Mouse (Mus musculus): ENCODE data around the gene Recql5. TPM values are rescaled to one million over a fixed set of nuclear protein-coding genes. Genes with fewer than 3 reads are reported as not detected.

Recql5 gene
- polyA plus RNA-seq, 1 experiment from 2014 or later: 15.3 TPM

DNA sequence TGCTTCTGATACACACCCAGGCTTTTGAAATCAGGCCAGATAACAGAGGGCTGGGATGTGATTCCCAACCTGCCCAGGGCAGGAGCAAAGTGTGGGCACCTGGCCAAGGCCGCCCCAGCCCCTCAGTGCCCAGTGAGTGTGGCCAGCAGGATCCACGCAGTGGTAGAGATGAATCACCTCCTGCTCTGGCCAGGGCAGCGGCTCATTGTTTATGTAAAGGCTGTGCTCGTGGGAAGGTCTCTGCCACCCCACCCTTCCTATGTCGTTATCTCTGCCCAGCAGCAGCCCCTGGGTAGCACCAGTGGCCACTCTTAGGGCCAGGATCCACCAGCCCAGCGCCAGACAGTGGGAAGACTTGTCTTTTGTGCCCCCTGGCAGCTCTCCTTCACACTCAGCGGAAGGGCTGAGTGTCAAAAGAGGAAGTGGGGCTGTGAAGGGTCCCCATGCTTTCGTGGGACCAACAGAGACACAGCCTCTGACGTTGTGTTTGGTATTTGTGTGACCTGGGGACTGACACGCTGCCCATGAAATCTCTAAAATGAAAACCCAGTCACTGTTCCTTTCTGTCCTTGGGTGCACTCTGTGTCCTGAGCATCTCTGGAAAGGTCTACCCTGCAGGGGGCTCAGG is 31.8 kb upstream of the Recql5 start:
- ATAC-seq (ENCODE audit: low read depth): no peak
- Histone ChIP-seq H3K36me3 (ENCODE audit: control insufficient read depth, insufficient read depth, low read length) (peaks cover 62% of the 10 kb centered on the region), H3K4me1 (ENCODE audit: control insufficient read depth, insufficient read depth, low read length) (no peaks in the 10 kb centered on the region), H3K9ac (replicated peaks; ENCODE audit: low read depth, low read length) (no peak overlapping the region), H3K4me3 (ENCODE audit: low read depth, low read length) (no peak overlapping the region), H3K27ac (ENCODE audit: low read depth, low read length) (no peak overlapping the region), H3K9me3 (ENCODE audit: control insufficient read depth, low read length) (no peaks in the 10 kb centered on the region), H3K27me3 (ENCODE audit: control insufficient read depth, insufficient read depth, low read length) (no peaks in the 10 kb centered on the region), H3K4me2 (ENCODE audit: low read depth, low read length) (no peak overlapping the region)
- WGBS: 89% methylated on average over 10 of the region's 10 CpGs

DNA sequence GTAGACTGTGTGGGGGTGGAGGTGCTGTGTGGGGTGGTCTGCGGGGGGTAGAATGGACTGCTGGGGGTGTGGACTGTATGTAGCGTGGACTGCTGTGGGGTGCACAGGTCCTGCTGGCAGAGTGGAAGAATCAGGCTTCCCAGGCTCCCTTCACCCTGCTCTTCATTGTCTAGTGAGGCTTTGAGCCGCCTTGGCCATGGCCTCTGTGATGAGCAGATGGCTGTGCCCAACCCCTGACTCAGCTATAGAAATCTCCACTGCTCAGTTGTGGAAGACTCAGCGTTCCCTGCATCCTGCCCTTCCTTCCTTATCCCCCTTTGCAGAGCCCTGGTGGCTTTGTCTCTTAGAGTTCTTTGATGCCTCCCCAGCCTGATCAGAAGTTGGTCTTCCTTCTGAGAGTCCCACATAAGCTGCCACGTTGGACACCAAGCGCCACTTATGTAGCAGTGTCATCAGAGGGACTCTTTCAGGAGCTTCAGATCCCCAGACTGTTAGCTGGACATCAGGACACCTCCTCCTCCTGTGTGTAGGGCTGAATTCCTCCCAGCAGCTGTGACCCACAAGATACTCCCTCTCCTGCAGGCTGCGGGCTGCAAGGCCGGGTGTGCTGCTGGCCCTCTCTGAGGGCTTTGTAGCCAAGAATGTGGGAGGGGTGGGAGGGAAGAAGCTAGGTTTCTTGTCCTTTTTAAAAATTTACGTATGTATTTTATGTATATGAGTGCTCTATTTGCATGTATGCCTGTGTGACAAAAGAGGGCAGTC is 29.6 kb upstream of the Recql5 start:
- H3K27ac ChIP-seq (ENCODE audit: low read depth, low read length): no peak overlapping the region
- no peak overlapping the region for H3K4me3 ChIP-seq (ENCODE audit: low read depth, low read length)
- no peaks in the 10 kb centered on the region for H3K27me3 ChIP-seq (ENCODE audit: control insufficient read depth, insufficient read depth, low read length)
- no peak overlapping the region for H3K4me2 ChIP-seq (ENCODE audit: low read depth, low read length)
- no peak for ATAC-seq (ENCODE audit: low read depth)
- no peaks in the 10 kb centered on the region for H3K4me1 ChIP-seq (ENCODE audit: control insufficient read depth, insufficient read depth, low read length)
- peaks cover 64% of the 10 kb centered on the region for H3K36me3 ChIP-seq (ENCODE audit: control insufficient read depth, insufficient read depth, low read length)
- no peaks in the 10 kb centered on the region for H3K9me3 ChIP-seq (ENCODE audit: control insufficient read depth, low read length)
- 89% methylated on average over 8 of the region's 9 CpGs for WGBS
- H3K9ac ChIP-seq (replicated peaks; ENCODE audit: low read depth, low read length): no peak overlapping the region

DNA sequence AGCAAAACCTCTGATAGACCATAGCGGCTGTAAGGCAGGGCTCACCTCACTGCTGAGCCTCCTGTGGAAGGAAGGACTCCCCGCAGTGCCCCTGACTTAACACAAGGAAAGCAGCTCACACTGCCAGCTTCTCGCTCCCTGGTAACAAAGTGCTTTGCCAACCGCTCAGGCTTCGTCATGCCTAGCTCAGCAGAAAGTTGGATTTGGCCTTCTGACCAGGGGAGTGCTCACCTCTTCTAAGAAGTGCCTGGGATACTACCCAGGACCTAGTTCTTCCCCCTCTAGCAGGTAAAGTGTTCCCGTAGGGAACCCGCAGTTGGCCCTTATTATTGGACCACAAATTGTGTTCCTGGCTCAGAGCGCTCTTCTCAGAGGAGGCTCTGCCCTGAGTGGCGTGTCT is 25.7 kb upstream of the Recql5 start:
- Histone ChIP-seq H3K9ac (replicated peaks; ENCODE audit: low read depth, low read length) (no peak overlapping the region), H3K4me3 (ENCODE audit: low read depth, low read length) (no peak overlapping the region), H3K27ac (ENCODE audit: low read depth, low read length) (no peak overlapping the region), H3K27me3 (ENCODE audit: control insufficient read depth, insufficient read depth, low read length) (no peaks in the 10 kb centered on the region), H3K4me2 (ENCODE audit: low read depth, low read length) (no peak overlapping the region), H3K4me1 (ENCODE audit: control insufficient read depth, insufficient read depth, low read length) (0 out of 2 replicates have a peak, but pooled peaks cover 3% of the 10 kb centered on the region), H3K36me3 (ENCODE audit: control insufficient read depth, insufficient read depth, low read length) (peaks cover 52% of the 10 kb centered on the region), H3K9me3 (ENCODE audit: control insufficient read depth, low read length) (no peaks in the 10 kb centered on the region)
- WGBS: 91% methylated on average over 9 of the region's 9 CpGs
- ATAC-seq (ENCODE audit: low read depth): no peak

DNA sequence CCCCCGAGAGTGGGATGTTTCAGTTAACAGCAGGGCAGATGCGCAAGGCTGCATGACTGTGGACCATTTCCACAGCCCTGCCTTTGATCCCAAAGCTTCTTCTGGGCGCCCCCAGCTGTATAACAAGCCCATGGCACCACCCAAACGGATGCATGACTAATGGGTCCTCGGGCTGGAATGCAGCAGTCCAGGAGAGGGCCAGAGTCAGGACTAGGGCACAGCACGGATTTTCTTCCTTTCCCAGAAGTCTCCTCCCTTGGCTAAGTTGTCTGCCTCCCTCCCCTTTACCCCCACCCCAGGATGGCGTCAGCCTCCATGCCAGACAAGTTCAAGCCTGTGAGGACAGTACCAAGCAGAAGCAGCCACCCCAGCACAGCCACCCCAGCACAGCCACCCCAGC is 24.7 kb upstream of the Recql5 start:
- H3K4me3 ChIP-seq (ENCODE audit: low read depth, low read length): no peak overlapping the region
- H3K9ac ChIP-seq (replicated peaks; ENCODE audit: low read depth, low read length): no peak overlapping the region
- no peak overlapping the region for H3K4me2 ChIP-seq (ENCODE audit: low read depth, low read length)
- no peaks in the 10 kb centered on the region for H3K27me3 ChIP-seq (ENCODE audit: control insufficient read depth, insufficient read depth, low read length)
- no peaks in the 10 kb centered on the region for H3K9me3 ChIP-seq (ENCODE audit: control insufficient read depth, low read length)
- no peak for ATAC-seq (ENCODE audit: low read depth)
- 0 out of 2 replicates have a peak, but pooled peaks cover 3% of the 10 kb centered on the region for H3K4me1 ChIP-seq (ENCODE audit: control insufficient read depth, insufficient read depth, low read length)
- no peak overlapping the region for H3K27ac ChIP-seq (ENCODE audit: low read depth, low read length)
- 54% methylated on average over 7 of the region's 7 CpGs for WGBS
- H3K36me3 ChIP-seq (ENCODE audit: control insufficient read depth, insufficient read depth, low read length): peaks cover 47% of the 10 kb centered on the region

DNA sequence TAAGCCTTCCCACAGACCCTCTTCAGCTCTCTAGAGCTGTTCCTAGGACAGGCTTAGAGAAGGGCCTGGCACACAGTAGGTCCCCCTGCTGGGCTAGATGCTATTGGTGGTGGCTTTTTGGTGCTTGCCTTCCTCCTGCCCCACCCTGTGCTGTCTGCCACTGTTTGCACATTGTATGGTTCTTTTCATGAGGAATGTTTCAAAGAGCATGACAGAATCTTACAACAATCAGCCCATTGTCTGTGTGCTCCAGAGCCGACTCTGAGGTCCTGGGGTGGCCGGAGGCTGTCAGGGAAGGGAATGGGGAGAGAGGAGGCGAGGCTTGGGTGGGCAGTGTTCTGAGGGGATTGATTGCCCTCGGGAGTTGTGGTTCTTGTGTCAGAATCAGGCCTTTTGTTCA is 23.2 kb upstream of the Recql5 start:
- H3K27ac ChIP-seq (ENCODE audit: low read depth, low read length): 0 out of 2 replicates have a peak overlapping the region, but pooled peaks have one; percentile 62
- H3K4me2 ChIP-seq (ENCODE audit: low read depth, low read length): no peak overlapping the region
- no peak overlapping the region for H3K9ac ChIP-seq (replicated peaks; ENCODE audit: low read depth, low read length)
- H3K9me3 ChIP-seq (ENCODE audit: control insufficient read depth, low read length): no peaks in the 10 kb centered on the region
- WGBS: 15% methylated on average over 4 of the region's 4 CpGs
- H3K36me3 ChIP-seq (ENCODE audit: control insufficient read depth, insufficient read depth, low read length): peaks cover 40% of the 10 kb centered on the region
- peak; percentile 73 for ATAC-seq (ENCODE audit: low read depth)
- no peak overlapping the region for H3K4me3 ChIP-seq (ENCODE audit: low read depth, low read length)
- no peaks in the 10 kb centered on the region for H3K27me3 ChIP-seq (ENCODE audit: control insufficient read depth, insufficient read depth, low read length)
- H3K4me1 ChIP-seq (ENCODE audit: control insufficient read depth, insufficient read depth, low read length): 0 out of 2 replicates have a peak, but pooled peaks cover 3% of the 10 kb centered on the region

DNA sequence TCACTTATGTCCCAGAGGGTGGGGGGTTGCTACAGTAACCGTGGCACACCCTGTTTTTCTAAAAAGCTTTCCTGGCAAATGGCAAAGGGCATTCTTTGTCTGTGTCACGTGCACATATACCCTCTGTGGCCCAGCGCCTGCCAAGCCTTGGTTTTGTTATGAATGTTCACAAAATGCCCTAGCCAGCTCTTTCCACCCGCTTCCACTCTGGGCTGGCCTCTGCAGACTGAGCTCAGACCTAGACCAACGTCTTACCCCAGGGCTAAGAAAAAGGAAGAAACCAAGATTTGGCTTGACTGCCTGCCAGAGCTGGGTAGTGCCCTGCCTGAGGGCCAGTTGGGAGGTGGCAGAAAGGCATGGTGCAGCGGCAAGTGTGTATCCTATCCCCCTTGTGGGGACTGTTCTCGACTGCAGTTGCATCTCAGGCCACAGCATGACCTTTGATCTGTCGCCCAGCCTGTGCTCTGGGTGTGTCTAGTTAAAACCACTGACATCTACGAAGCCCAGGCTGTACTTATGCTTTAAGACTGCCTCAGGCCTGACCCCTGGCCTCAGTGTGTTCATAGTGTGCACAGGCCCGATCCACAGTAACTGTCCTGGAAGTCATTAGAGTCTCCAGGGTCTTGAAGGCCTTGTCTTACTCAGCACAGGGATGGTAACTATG is 22.1 kb upstream of the Recql5 start:
- peak overlapping the region; percentile 39 for H3K27ac ChIP-seq (ENCODE audit: low read depth, low read length)
- no peaks in the 10 kb centered on the region for H3K9me3 ChIP-seq (ENCODE audit: control insufficient read depth, low read length)
- peaks cover 31% of the 10 kb centered on the region for H3K36me3 ChIP-seq (ENCODE audit: control insufficient read depth, insufficient read depth, low read length)
- H3K4me3 ChIP-seq (ENCODE audit: low read depth, low read length): no peak overlapping the region
- H3K27me3 ChIP-seq (ENCODE audit: control insufficient read depth, insufficient read depth, low read length): no peaks in the 10 kb centered on the region
- no peak for ATAC-seq (ENCODE audit: low read depth)
- no peak overlapping the region for H3K4me2 ChIP-seq (ENCODE audit: low read depth, low read length)
- H3K4me1 ChIP-seq (ENCODE audit: control insufficient read depth, insufficient read depth, low read length): 0 out of 2 replicates have a peak, but pooled peaks cover 3% of the 10 kb centered on the region
- 44% methylated on average over 10 of the region's 10 CpGs for WGBS
- H3K9ac ChIP-seq (replicated peaks; ENCODE audit: low read depth, low read length): no peak overlapping the region

DNA sequence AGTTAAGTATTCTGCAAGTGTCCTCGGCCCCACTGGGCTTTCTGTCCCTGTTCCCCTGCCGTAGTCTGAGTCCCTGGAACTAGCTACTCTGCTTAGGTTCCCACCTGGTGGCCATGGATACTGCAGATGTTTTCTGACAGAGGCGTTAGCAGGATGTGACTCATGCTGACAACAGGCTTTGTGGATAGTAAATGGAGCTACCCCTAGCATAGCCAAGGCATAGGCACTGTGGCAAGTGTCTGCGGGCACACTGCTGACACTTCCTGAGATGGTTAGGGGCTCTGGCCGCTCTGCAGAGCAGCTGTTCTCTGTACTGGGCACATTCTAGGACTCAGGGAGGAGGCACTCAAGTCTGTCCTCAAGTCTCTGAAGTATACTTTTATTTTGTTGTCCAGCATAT is 21.4 kb upstream of the Recql5 start:
- WGBS: 80% methylated on average over 5 of the region's 5 CpGs
- Histone ChIP-seq H3K4me3 (ENCODE audit: low read depth, low read length) (no peak overlapping the region), H3K36me3 (ENCODE audit: control insufficient read depth, insufficient read depth, low read length) (peaks cover 27% of the 10 kb centered on the region), H3K9me3 (ENCODE audit: control insufficient read depth, low read length) (no peaks in the 10 kb centered on the region), H3K4me2 (ENCODE audit: low read depth, low read length) (no peak overlapping the region), H3K27me3 (ENCODE audit: control insufficient read depth, insufficient read depth, low read length) (no peaks in the 10 kb centered on the region), H3K4me1 (ENCODE audit: control insufficient read depth, insufficient read depth, low read length) (0 out of 2 replicates have a peak, but pooled peaks cover 3% of the 10 kb centered on the region), H3K27ac (ENCODE audit: low read depth, low read length) (peak overlapping the region; percentile 39), H3K9ac (replicated peaks; ENCODE audit: low read depth, low read length) (no peak overlapping the region)
- ATAC-seq (ENCODE audit: low read depth): no peak

DNA sequence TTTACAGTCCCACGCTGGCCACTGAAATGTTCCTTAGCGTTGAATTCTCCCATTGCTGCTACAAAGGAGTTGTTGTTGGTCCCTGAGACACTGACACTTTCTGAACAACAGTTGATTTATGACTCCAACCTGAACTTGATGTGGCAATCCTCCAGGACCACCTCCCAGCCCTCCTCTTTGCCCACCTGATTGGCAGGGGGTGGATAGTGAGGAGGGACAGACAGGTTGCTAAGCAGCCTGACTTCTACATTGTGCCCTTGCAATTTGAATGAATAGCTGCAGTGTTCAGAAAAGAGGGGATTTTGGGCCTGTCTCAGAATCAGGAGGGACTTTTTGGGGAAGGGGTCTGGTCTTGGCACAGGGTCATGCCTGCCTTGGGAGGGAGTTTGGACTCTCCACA is 17.4 kb upstream of the Recql5 start:
- H3K4me2 ChIP-seq (ENCODE audit: low read depth, low read length): no peak overlapping the region
- H3K9me3 ChIP-seq (ENCODE audit: control insufficient read depth, low read length): no peaks in the 10 kb centered on the region
- H3K4me1 ChIP-seq (ENCODE audit: control insufficient read depth, insufficient read depth, low read length): 0 out of 2 replicates have a peak, but pooled peaks cover 3% of the 10 kb centered on the region
- H3K9ac ChIP-seq (replicated peaks; ENCODE audit: low read depth, low read length): no peak overlapping the region
- H3K27ac ChIP-seq (ENCODE audit: low read depth, low read length): peak overlapping the region; percentile 74
- no peaks in the 10 kb centered on the region for H3K27me3 ChIP-seq (ENCODE audit: control insufficient read depth, insufficient read depth, low read length)
- peak; percentile 82; the same call in 1 of the 2 replicates for ATAC-seq (ENCODE audit: low read depth)
- WGBS: 43% methylated on average over 2 of the region's 2 CpGs
- no peak overlapping the region for H3K4me3 ChIP-seq (ENCODE audit: low read depth, low read length)
- H3K36me3 ChIP-seq (ENCODE audit: control insufficient read depth, insufficient read depth, low read length): peaks cover 23% of the 10 kb centered on the region

DNA sequence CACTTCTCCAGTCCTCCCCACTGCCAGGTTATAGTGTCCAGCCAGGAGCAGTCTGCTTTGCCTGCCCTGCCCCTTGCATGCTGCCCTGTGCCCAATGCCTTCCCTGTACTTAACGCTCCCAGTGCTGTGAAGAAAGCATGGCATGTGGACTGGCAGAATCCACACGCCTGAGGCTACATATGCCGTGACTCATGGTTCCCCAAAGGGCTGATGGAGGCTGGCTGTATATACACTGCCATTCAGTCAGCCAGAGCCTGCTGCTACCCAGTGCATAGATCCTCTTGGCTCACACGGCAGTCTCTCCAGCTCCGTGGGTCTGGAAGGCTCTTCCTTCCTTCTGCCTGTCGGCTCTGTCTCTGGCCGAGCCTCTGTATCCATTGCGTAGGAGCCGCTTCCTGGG is 15.0 kb upstream of the Recql5 start:
- Histone ChIP-seq H3K36me3 (ENCODE audit: control insufficient read depth, insufficient read depth, low read length) (peaks cover 18% of the 10 kb centered on the region), H3K4me3 (ENCODE audit: low read depth, low read length) (no peak overlapping the region), H3K27me3 (ENCODE audit: control insufficient read depth, insufficient read depth, low read length) (no peaks in the 10 kb centered on the region), H3K4me1 (ENCODE audit: control insufficient read depth, insufficient read depth, low read length) (no peaks in the 10 kb centered on the region), H3K9me3 (ENCODE audit: control insufficient read depth, low read length) (no peaks in the 10 kb centered on the region), H3K27ac (ENCODE audit: low read depth, low read length) (no peak overlapping the region), H3K4me2 (ENCODE audit: low read depth, low read length) (no peak overlapping the region), H3K9ac (replicated peaks; ENCODE audit: low read depth, low read length) (no peak overlapping the region)
- WGBS: 89% methylated on average over 9 of the region's 9 CpGs
- ATAC-seq (ENCODE audit: low read depth): no peak
